Mouse (Mus musculus): ENCODE measurements around the gene Ldhal6b.
"Not testable (repeated sequence)": the region's sequence is repeated elsewhere in the genome, so short reads cannot be mapped to it uniquely, and the experiment has no call there.

The Ldhal6b gene

GRCm38 (mm10) chr17:5418545-5418944, at the start of gene Ldhal6b:
TSS of gene Ldhal6b (minus strand) at chr17:5418767.
- no peak for DNase-seq (ENCODE audit: extremely low spot score, low spot score)

GRCm38 (mm10) chr17:5467177-5467576, 48.6 kb upstream of the Ldhal6b start:
- no peak for DNase-seq (ENCODE audit: extremely low spot score, low spot score)

- no peak for DNase-seq (ENCODE audit: extremely low spot score, low spot score)
Observed at GRCm38 (mm10) chr17:5466736-5467135, 48.2 kb upstream of the Ldhal6b start.

GRCm38 (mm10) chr17:5463912-5464311, 45.3 kb upstream of the Ldhal6b start:
- no peak for DNase-seq (ENCODE audit: extremely low spot score, low spot score)

- DNase-seq (ENCODE audit: extremely low spot score, low spot score) = no peak
Observed at GRCm38 (mm10) chr17:5453657-5454056, 35.1 kb upstream of the Ldhal6b start.

GRCm38 (mm10) chr17:5443751-5444150, 25.2 kb upstream of the Ldhal6b start:
- DNase-seq (ENCODE audit: extremely low spot score, low spot score) = no peak

GRCm38 (mm10) chr17:5443260-5443659, 24.7 kb upstream of the Ldhal6b start:
- no peak for DNase-seq (ENCODE audit: extremely low spot score, low spot score)

GRCm38 (mm10) chr17:5442403-5442802, 23.8 kb upstream of the Ldhal6b start:
- not testable (repeated sequence) for DNase-seq (ENCODE audit: extremely low spot score, low spot score)

- peak; percentile 88 for DNase-seq (ENCODE audit: extremely low spot score, low spot score)
Observed at GRCm38 (mm10) chr17:5440159-5440971, 21.8 kb upstream of the Ldhal6b start, which contains the start of gene Tmem242. TSS of gene Tmem242 (minus strand) at chr17:5440259.

- no peak for DNase-seq (ENCODE audit: extremely low spot score, low spot score)
Observed at GRCm38 (mm10) chr17:5439831-5440158, 21.2 kb upstream of the Ldhal6b start.

- DNase-seq (ENCODE audit: extremely low spot score, low spot score) = no peak
Observed at GRCm38 (mm10) chr17:5429772-5430133, 11.2 kb upstream of the Ldhal6b start.

GRCm38 (mm10) chr17:5429090-5429771, 10.7 kb upstream of the Ldhal6b start:
- peak; percentile 86 for DNase-seq (ENCODE audit: extremely low spot score, low spot score)

GRCm38 (mm10) chr17:5425204-5425603, 6.6 kb upstream of the Ldhal6b start:
- no peak for DNase-seq (ENCODE audit: extremely low spot score, low spot score)

- no peak for DNase-seq (ENCODE audit: extremely low spot score, low spot score)
Observed at GRCm38 (mm10) chr17:5424156-5424555, 5.6 kb upstream of the Ldhal6b start.

- DNase-seq (ENCODE audit: extremely low spot score, low spot score) = no peak
Observed at GRCm38 (mm10) chr17:5421835-5422234, 3.3 kb upstream of the Ldhal6b start.

- no peak for DNase-seq (ENCODE audit: extremely low spot score, low spot score)
Observed at GRCm38 (mm10) chr17:5419771-5420518, 1.4 kb upstream of the Ldhal6b start.

- no peak for DNase-seq (ENCODE audit: extremely low spot score, low spot score)
Observed at GRCm38 (mm10) chr17:5419056-5419455, 489 bp upstream of the Ldhal6b start.

- no peak for DNase-seq (ENCODE audit: extremely low spot score, low spot score)
Observed at GRCm38 (mm10) chr17:5416518-5416917, 2.0 kb downstream of the Ldhal6b start.

GRCm38 (mm10) chr17:5414041-5414440, 4.5 kb downstream of the Ldhal6b start:
- DNase-seq (ENCODE audit: extremely low spot score, low spot score) = no peak

GRCm38 (mm10) chr17:5413350-5413749, 5.2 kb downstream of the Ldhal6b start:
- no peak for DNase-seq (ENCODE audit: extremely low spot score, low spot score)

- DNase-seq (ENCODE audit: extremely low spot score, low spot score) = no peak
Observed at GRCm38 (mm10) chr17:5412740-5413139, 5.8 kb downstream of the Ldhal6b start.

- no peak for DNase-seq (ENCODE audit: extremely low spot score, low spot score)
Observed at GRCm38 (mm10) chr17:5412301-5412700, 6.3 kb downstream of the Ldhal6b start.
